Mouse (Mus musculus) urinary bladder, postnatal 25 days (tissue): ENCODE results near the gene Tie1.
"Not testable (repeated sequence)": the region's sequence is repeated elsewhere in the genome, so short reads cannot be mapped to it uniquely, and the experiment has no call there.

ENCODE experiments used
- DNase-seq: peaks from one replicate; pipeline ENCODE4 v3.0.0; 2022; ENCODE audit warnings: low spot score

The Tie1 gene

DNA sequence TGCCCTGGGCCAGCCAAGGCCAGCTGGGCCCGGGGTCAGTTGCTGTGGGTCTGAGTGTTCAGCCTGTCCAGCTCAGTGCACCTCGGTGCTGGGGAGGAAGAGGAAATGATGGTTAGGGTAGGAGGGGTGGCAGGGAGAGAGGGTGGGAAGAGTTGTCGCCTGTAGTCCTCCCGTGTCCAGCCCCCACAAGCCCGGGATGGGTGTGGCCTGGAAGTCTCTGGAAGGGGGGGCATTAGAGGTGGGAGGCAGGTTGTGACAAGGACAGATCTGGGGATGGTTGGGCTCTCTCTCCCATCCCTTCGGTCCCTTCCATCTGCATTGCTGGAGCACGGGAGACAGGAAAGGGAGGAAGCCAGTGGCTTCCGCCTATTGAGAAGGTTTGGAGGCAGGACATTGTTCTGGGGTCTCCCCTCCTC is at the start of gene Tie1:
TSS of gene Tie1 (minus strand) at position 345 of the 416 bp plus-strand sequence.
- no peak for DNase-seq

DNA sequence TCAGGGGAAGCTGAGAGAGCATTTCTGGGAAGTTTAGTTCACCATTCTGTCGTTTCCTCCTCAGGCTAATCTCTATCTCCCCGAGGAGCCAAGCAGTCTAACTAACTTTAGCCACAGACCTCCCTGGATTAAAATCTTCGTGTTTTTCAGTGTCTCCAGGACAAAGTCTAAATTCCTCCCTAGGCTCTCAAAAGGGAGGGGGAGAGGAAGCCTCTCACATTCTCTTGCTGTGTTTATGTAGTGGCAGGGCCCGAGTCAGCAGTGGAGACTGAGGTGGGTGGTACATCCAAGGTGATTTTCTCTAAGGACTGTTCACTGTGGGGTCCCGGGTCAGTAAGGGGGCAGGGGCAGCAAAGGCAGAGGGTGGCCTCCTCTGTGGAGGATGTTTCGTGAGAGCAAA is 47.9 kb upstream of the Tie1 start:
- no peak for DNase-seq

DNA sequence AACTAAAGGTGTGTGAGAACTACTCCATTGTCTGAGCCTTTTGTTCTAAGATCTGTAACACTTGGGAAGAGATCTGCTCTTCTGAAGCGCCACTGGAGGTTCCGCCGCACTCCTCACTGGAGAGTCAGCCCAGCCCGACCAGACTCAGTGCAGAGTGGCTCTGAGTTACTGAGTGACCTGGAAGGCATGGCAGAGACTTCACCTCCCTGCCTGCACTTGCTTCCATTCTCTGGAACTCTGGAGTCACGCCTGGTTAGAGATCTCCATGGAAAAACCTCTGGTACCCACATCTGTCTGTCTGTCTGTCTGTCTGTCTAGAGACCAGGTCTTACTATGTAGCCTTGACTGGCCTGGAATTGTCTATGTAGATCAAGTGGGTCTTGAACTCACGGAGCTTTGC is 45.7 kb upstream of the Tie1 start:
- DNase-seq: no peak

DNA sequence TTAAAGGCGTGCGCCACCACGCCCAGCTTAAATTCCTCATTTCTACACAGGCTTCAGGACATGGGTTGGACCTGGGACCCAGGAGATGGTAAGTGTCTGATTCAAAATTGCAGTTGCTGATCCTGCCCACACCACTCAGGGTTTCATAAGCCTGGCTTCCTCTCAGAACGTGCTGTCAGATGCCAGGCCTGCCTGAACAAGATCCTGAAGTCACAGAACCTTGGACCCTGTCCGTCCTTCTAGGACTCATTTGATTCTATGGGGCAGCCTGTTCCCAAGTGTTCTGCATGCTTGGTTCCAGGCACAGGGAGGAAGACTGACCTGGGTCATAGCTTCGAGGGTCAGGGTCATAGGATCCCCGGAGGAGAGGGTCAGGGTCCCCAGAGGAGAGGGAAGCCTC is 43.7 kb upstream of the Tie1 start:
- no peak for DNase-seq

DNA sequence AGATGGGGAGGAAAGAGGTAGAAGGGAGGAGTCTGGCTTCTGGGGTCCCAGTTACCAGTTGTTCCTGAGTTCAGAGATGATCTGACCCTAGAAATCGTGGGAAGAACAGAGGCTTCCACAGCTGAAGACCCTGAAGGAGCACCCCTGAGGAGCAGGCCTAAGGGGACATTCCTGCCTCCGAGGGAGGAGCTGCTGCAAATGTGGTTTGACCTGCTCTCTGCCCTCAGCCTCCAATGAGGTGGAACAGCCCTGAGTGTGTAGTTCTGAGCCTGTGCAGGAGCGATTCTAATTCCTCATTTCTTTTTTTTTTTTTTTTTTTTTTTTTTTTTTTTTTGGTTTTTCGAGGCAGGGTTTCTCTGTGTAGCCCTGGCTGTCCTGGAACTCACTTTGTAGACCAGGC is 43.3 kb upstream of the Tie1 start:
- no peak for DNase-seq

DNA sequence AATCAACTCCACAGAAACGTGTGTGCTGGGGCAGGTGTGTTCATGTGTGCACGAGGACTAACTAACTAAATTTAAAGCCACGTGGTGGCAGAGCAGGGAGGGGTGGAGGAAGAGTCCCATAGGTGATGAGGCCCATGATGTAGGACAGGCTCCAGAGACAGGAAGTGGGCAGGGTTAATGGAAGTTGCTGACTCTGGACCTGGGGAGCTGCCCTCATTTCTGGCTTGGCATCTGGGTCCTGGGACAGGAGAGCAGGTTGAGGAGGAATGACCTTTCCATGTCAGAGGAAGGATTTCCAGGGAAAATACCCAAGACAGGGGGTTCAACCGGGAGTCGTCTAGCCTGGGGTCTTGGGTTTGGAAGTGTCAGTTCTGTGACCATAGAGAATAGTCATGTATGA is 42.8 kb upstream of the Tie1 start:
- DNase-seq: no peak

DNA sequence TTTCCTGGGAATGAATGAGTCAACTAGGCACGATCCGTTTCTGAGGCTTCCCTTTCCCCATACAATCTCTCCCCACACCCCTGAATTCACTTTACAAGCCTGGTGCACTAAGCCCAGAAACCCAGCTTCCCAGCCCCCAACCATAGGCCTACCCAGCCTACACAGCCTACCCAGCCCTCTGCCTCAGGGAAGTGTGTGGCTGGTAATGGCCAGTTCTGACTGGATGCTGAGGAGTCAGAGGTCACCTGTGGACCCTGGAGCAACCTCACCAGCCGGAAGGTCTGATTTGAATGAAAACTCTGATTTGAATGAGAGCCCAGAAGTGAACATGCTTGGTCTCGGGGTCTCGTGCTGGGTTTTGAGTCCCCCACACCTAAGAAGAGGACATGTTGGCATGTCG is 37.9 kb upstream of the Tie1 start:
- no peak for DNase-seq

DNA sequence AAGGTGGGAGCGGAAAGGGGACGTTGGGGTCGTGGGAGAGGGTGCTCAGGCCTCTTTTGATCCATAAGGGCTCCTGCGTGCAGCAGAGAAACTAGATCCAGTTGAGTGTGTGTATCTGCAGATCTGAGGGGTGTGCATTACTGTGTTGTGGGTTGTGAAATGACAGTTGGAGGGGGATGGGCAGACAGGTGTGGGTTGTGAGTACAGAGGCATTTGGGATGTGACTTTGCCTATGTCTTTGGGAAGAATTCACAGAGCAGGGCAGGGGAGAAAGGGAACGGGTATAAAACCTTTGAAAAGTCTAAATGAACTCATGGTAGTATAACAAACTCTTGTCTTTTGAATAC is 37.4 kb upstream of the Tie1 start:
- DNase-seq: no peak

DNA sequence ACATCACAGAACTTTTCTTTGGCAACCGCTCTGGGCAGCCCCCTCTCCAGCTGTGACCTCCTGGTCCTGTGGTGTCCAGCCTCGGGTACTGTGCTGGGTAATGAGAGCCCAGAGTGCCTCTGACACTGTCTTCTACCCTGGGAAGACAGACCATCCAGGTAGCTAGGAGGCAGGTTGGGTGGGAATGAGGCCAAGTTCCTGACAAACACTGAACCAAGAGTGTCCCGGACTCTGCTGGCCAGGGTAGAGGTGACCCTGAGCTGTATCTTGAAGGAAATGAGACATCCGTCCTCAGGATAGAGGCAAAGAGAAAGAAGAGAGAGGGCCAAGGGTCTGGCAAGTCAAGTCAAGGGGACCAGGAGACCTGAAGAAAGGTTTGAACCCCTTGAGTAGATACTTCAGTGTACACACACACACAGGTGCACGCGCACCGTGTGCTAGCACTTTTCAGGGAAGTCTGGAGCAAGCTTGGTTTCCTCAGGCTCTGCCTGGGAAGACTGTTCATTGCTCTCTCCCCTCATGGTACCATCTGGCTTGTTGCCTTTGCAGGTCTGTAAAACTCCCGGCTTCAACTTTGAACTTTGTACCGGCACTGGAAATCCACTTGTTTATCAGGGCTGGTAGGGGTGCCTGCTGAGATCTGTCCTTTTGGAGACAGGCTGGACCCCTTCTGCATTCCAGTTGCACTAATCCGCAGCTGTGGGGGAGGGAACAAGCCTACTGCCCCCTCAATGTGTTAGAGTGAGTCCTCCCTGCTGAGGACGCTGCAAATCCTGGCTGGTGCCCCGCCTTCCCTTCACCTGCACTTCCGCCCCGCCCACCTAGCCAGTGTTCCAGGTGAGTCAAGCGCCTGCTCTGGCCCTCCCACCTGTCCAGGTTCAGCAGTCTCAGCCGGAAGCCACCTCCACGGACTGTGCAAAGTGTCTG is 36.8 kb upstream of the Tie1 start, which contains the start of gene 2610528J11Rik:
TSS of gene 2610528J11Rik (plus strand) at position 592 of the 927 bp plus-strand sequence.
- DNase-seq: peak; percentile 61

DNA sequence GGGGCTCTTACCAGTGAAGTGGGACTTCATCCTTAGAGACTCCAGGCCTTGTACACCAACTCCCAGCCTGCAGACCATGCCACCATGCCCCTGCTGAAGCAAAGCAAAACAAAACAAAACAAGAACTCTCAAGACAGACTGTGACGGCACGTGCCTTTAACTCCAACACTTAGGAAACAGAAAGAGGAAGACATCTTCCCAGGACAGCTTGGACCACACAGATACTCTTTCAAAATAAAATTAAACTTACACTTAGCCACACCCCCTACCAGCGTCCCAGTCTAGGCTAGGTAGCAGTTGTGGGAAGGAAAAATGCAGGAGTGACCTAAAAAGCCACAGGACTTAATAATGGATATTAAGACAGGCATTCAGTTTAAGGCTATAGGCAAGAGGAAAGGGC is 35.9 kb upstream of the Tie1 start:
- no peak for DNase-seq

DNA sequence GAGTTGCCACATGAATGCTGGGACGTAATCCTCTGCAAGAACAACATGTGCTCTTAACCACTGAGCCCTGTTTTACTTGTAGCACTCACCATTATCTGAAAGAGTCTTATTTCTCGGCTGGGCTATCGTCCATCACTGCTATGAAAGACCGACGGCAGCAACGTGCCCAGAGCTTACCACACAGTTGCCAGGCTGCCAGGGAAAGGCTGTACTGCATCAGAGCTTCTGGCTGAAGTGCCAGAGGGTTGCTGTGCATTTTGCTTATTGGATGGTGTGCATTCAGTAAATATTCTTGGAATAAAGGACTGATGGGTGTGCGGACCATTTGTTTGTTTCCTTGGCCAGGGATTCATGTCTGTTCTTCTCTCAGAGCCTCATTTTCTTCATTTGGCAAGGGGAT is 34.1 kb upstream of the Tie1 start:
- DNase-seq: no peak

DNA sequence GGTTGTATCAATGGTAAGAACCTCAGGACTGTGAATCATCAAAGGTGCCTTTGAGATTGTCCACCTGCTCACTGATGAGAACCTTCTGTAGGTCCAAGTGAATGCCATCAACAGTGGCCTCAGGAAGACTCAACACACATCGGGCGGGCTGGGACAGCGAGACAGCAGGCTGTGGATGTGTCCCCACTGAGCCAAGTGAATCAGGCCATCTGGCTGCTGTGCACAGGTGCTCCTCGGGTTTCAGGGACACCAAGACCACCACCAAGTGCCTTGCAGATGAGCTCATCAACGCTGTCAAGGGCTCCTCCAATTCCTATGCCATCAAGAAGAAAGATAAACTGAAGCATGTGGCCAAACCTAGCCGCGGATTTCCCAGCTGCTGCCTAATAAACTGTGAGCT is 32.4 kb upstream of the Tie1 start:
- DNase-seq: no peak

DNA sequence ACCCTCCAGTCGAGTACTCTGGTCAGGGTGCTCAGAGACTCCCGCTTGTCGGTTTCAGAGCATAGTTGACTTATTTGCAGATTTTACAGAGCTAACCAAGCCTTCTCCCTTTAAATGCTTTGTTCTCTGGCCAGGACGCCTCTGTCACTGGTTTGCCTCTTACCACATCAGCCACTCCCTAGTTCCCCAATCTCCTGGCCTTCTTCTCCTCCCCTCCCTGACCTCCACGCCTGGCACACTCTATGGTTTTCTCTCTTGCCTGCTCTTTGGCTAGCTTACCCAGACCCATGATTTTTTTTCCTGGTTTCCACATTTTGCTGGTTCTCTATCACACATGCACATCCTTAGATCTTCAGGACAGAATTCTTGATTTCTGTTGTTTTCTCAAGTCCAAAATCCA is 28.3 kb upstream of the Tie1 start:
- DNase-seq: no peak

DNA sequence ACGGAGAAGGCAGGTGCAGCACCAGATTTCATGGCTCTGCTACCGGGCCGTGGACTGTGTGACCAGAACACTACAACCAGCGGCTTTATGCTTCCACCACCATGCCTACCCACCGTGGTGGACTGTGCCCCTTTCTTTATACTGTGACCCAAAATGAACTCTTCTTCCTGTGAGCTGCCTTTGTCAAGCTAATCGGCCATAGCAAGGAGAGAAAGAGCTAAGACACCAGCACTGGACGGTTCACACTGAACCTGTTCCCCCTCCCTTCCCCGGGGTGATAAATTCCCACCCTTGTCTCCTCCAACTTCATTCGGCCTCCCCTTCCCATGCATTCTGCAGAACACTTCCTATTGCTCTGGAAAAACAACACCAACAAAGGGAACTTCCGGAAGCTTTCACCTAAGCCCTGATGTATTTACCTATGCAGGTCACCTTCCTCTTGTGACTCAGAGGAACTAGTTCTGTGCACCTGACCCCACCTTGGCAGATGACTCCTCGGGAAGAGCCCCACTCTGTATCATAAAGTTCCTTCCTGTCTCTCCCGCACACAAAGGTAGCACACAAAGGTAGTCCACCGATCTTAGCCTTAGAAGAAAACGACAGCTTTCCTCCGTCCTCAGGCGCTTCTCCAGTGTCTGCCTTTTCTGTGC is 27.8 kb upstream of the Tie1 start:
- no peak for DNase-seq

DNA sequence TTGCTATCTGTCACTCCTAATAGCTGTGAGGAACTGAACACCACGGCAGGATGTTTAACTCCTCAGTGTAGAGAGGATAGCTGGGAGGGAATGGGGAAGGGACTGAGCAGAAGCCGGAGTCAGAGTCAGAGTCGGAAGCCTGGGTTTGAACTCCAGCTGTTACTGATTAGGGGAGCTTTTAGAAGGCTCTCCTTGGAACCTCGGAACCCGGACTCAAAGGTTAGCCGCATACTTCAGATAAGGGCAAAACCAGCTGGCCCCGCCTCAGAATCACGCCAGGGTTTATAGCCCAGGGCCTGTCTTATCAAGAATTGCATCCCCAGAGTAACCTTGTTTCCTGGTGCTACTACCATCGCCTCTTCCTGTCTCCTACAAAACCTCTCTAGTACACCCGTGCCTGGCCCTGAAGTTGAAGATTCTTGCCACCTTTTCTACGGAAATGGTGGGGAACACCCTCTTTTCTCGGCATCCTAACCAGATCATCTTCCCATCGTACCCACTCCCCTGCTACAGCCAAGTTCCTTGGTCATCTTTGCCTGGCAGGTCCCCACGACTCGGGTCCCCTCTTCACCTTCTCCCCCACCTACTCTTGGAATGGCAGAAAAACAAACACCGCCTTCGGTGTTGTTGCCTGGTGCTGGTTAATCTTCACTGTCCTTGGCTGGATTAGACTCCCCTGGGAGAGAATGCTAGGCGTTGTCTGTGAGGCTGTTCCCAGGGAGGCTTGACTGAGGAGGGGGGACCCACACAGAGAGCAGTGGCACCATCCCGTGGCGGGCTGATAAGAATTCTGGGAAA is 27.0 kb upstream of the Tie1 start:
- no peak for DNase-seq

DNA sequence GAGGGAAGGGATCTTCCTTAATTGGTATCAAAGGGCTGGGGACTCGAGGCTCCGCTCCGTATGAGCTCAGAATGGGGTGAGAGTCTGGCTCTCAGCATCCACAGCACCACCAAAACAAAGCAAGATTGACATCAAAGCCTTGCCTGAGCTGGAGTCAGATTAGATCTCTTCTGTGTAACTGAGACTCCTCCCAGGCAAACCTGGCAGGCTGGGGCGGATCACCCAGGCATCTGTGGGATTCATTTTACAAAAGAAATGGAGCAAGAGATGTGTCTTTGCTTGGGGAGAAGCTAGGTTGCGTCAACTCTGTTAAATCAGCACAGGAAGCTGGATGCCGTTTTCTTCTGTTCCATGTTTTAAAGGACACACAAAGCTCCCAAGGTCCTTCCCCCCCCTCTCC is 19.2 kb upstream of the Tie1 start:
- DNase-seq: no peak

DNA sequence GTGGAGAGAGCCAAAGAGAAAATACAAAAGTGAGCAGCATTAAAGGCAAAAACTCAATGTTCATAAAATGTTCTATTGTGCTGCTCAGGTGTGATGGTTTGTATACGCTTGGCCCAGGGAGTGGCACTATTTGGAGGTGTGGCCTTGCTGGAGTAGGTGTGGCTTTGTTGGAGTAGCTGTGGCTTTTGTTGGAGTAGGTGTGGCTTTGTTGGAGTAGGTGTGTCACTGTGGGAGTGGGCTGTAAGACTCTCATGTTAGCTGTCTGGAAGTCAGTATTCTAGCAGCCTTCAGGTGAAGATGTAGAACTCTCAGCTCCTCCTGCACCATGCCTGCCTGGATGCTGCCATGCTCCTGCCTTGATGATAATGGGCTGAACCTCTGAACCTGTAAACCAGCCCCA is 17.3 kb upstream of the Tie1 start:
- not testable (repeated sequence) for DNase-seq

DNA sequence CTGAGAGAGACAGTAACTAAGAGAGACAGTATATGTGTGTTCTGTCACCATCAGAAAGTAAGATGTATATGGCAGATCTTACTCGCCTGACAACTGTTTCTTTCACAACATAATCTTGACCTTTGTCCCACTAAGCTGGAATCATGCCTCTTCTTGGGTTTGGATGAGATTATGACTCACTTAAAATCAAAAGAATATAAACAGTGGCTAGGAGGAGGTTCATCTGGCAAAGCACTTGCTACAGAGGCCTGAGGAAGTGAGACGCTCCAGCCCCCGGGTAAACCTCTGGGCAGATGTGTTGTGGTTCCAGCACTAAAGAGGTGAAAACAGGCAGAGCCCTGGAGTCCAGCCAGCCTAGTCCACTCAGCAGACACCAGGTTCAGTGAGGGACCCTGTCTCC is 15.7 kb upstream of the Tie1 start:
- DNase-seq: no peak

DNA sequence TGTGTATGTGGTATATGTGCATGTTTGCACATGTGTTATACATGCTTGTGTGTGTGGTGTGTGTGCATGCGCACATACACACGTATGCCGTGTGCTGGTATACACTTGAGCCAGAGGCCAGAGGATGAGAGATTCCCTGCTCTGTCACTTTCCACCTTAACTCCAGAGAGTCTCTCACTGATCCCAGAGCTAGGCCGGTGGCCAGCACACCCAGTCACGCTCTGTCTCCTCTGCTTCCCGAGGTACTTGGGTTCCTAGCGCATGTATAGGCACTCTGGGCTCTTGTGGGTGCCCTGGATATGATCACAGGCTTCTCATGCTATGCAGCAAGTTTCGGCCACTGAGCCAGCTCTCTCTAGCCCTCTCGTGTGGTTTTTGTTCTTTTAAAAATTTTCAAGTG is 10.9 kb upstream of the Tie1 start:
- DNase-seq: no peak

DNA sequence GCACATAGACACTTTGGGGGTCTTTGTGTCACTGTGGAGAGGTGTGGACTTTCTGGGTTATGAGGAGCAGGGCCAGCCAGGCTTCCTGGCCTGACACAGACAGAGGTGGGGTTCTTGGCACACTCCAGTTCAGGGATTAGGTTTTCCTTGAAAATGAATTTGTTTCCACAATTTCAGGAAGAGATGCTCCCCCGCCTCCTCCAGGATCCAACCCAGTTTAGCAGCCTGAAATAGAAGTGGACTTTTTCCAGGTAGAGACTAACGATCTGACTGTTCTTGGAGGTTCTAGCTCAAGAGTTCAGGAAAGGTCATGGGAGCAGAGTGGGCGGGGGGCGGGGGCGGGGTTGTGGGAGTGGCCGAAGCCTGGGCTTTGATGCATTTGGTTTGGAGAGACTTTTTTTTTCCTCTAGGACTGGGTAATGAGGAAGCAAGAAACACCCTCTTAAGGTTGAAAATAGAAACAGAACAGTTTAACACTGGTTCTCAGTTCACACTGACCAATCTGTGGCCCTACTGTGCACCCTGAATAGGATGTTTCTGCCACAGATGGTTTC is 10.4 kb upstream of the Tie1 start:
- DNase-seq: no peak

DNA sequence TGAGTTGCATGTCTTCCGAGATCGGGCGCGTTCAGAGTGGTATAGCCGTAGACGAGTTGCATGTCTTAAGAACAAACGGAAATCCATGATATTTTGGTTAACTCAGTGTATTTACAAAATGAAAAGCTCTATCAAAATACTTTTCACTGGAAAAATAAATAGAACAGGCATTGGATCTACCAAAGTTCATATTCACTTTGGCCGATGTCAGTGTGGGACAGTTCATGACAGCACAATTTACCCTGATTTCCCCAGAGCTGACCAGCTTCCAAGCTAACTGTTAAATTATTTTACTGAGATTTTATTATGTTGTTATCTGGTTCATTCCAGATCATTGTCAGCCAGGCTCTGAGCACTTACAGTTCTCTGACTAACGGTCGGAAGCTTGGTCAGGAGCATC is 600 bp upstream of the Tie1 start:
- DNase-seq: no peak

DNA sequence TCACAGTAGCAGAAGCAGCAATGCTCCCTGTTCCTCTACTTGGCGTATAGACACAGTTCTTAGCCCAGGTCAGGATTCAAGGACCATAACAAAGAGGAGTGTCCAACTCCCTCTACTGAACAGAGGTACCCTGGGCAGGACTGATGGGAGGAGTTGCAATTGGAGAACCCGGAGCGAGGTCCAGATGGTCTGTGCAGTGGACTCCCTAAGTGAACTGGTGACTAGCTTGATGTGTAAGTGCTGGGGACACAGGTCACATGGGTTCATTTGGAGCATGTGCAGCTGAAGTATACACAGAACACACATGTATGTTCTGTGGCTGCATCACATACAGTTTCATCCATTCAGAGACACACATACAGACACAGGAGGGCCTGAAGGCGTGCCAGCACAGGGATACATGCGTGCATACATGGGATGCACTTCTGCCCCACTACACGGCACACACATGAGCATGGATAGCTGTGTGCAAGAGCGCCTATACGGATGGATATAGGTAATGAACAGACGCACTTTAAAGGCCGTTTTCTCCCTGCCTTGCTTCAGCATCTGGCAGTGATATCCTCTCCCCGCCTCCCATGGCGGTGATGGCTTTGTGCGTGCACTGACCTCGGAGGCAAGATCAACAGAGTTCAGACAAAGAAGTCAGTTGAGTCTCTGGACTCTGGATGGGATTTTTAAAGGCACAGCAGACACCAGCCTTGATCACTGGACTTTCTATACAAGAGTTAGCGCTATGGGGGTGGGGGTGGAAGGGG is 12.9 kb downstream of the Tie1 start:
- no peak for DNase-seq
